Comparison of ENCODE assay signal across 8 mouse cellular contexts in genomic region chr17:62881176-62881790, GRCm38 (mm10). TPM values are rescaled to one million over a fixed set of nuclear protein-coding genes. Genes with fewer than 3 reads are reported as not detected.
DNase-seq lines count a peak whose midpoint lies in the region; ATAC-seq lines count a peak whose summit lies in the region.

Efna5 (minus strand) TSS chr17:62881317.

- WGBS in embryonic facial prominence, embryonic 10.5 days = 1% methylated on average over 68 of the region's 68 CpGs
- under 1% methylated on average over 38 of the region's 68 CpGs for WGBS in kidney, embryonic 16.5 days
- under 1% methylated on average over 65 of the region's 68 CpGs for WGBS in liver, embryonic 16.5 days (ENCODE audit: insufficient replicate concordance)

- H3K9ac ChIP-seq in kidney, embryonic 16.5 days (replicated peaks; ENCODE audit: low read length) = peak within 1 kb of the TSS; percentile 84
- peak within 1 kb of the TSS; percentile 16; the same call in 1 of the 2 replicates for H3K9ac ChIP-seq in liver, embryonic 16.5 days (ENCODE audit: low read depth, low read length)

- no peaks in the 10 kb centered on the region for H3K36me3 ChIP-seq in embryonic facial prominence, embryonic 10.5 days (replicated peaks)
- no peaks in the 10 kb centered on the region for H3K36me3 ChIP-seq in kidney, embryonic 16.5 days (ENCODE audit: insufficient read depth, low read length)
- H3K36me3 ChIP-seq in liver, embryonic 16.5 days (ENCODE audit: control insufficient read depth, insufficient read depth) = no peaks in the 10 kb centered on the region

- ATAC-seq in kidney, embryonic 16.5 days (ENCODE audit: low FRiP score, low TSS enrichment) = peak; percentile 16
- ATAC-seq in liver, embryonic 16.5 days (ENCODE audit: low read depth) = no peak

- H3K27me3 ChIP-seq in embryonic facial prominence, embryonic 10.5 days (replicated peaks; ENCODE audit: low read depth, poor library complexity, severe bottlenecking) = no peaks in the 10 kb centered on the region
- no peaks in the 10 kb centered on the region for H3K27me3 ChIP-seq in kidney, embryonic 16.5 days (ENCODE audit: insufficient read depth, low read length)
- H3K27me3 ChIP-seq in liver, embryonic 16.5 days (ENCODE audit: control insufficient read depth, insufficient read depth, low read depth, low read length) = peaks cover 62% of the 10 kb centered on the region

- DNase-seq in urinary bladder, adult 18-20 months (ENCODE audit: low spot score in 2 of 2) = peak; percentile 30 to 57
- DNase-seq in urinary bladder, postnatal 25 days (ENCODE audit: low spot score) = no peak
- DNase-seq in embryonic facial prominence, embryonic 10.5 days (ENCODE audit: low spot score) = peak; percentile 75
- peak; percentile 7 to 21 for DNase-seq in heart, adult 9 months (ENCODE audit: low spot score in 2 of 2)
- peak; percentile 53 to 56 for DNase-seq in right cerebral cortex, adult 2 months (ENCODE audit: low spot score in 2 of 2)
- no peak for DNase-seq in c-Kit-positive CD71-positive TER-119-positive erythroid progenitor cells, embryonic 14.5 days (ENCODE audit: low spot score)

- H3K4me2 ChIP-seq in kidney, embryonic 16.5 days (replicated peaks; ENCODE audit: low read depth, low read length) = peak within 1 kb of the TSS; percentile 98
- peak within 1 kb of the TSS; percentile 71 for H3K4me2 ChIP-seq in liver, embryonic 16.5 days (ENCODE audit: low read depth, low read length)

- peak within 1 kb of the TSS; percentile 98 for H3K27ac ChIP-seq in embryonic facial prominence, embryonic 10.5 days (replicated peaks)
- peak within 1 kb of the TSS; percentile 95 for H3K27ac ChIP-seq in kidney, embryonic 16.5 days (ENCODE audit: low read length)
- H3K27ac ChIP-seq in liver, embryonic 16.5 days (ENCODE audit: low read length) = no peak within 1 kb of the TSS; the same call in 1 of the 2 replicates

- H3K4me1 ChIP-seq in embryonic facial prominence, embryonic 10.5 days = peaks cover 23% of the 10 kb centered on the region
- peaks cover 7% of the 10 kb centered on the region for H3K4me1 ChIP-seq in kidney, embryonic 16.5 days (ENCODE audit: insufficient read depth, low read length)
- H3K4me1 ChIP-seq in liver, embryonic 16.5 days (ENCODE audit: control insufficient read depth, low read depth, low read length) = no peaks in the 10 kb centered on the region; the same call in 1 of the 2 replicates

- H3K9me3 ChIP-seq in embryonic facial prominence, embryonic 10.5 days = no peaks in the 10 kb centered on the region
- no peaks in the 10 kb centered on the region for H3K9me3 ChIP-seq in kidney, embryonic 16.5 days (ENCODE audit: low read length)
- H3K9me3 ChIP-seq in liver, embryonic 16.5 days (replicated peaks; ENCODE audit: control insufficient read depth, low read length) = no peaks in the 10 kb centered on the region

- peak within 1 kb of the TSS; percentile 88 for H3K4me3 ChIP-seq in embryonic facial prominence, embryonic 10.5 days
- H3K4me3 ChIP-seq in kidney, embryonic 16.5 days (ENCODE audit: low read length) = peak within 1 kb of the TSS; percentile 72
- peak within 1 kb of the TSS; percentile 65 for H3K4me3 ChIP-seq in liver, embryonic 16.5 days (ENCODE audit: low read depth, low read length)

RNA-seq across cellular contexts. Expression of gene Efna5, which starts in this region (rescaled TPM):
- polyA plus RNA-seq in embryonic facial prominence, embryonic 10.5 days (2016; fragmentation: Nextera tagmentation; extraction: Ambion mirVana) = 56.9 and 61.8 TPM in 2 replicates
- polyA plus RNA-seq in kidney, embryonic 16.5 days (2015; fragmentation: Nextera tagmentation; extraction: Ambion mirVana) = 26.9 and 32.4 TPM in 2 replicates
- 2.0 and 2.3 TPM in 2 replicates for polyA plus RNA-seq in liver, embryonic 16.5 days (2015; fragmentation: Nextera tagmentation; extraction: Ambion mirVana)

Comparison
In these comparisons a context has a peak if more than half of its experiments do, and no peak if none do; other contexts are left out.
1. DNase-seq: peak in urinary bladder, adult 18-20 months (2 of 2), embryonic facial prominence, embryonic 10.5 days (single experiment), heart, adult 9 months (2 of 2) and right cerebral cortex, adult 2 months (2 of 2); none in urinary bladder, postnatal 25 days (single experiment) and c-Kit-positive CD71-positive TER-119-positive erythroid progenitor cells, embryonic 14.5 days (single experiment).
2. Peak in every context shown above with its lines, with median percentiles within 50 percentile points of each other: H3K4me3 ChIP-seq.